Mouse (Mus musculus): ENCODE data around the gene Tmbim4. TPM values are rescaled to one million over a fixed set of nuclear protein-coding genes. Genes with fewer than 3 reads are reported as not detected.

Gene Tmbim4
- polyA plus RNA-seq, 1 experiment: 155 TPM

- DNase-seq: no peak
- TF ChIP-seq CTCF (IDR thresholded peaks at IDR 0.05; ENCODE audit: borderline replicate concordance, control insufficient read depth, extremely low read depth, insufficient read depth, low read length, poor library complexity): no peak
- no peak for TF ChIP-seq POLR2A (IDR thresholded peaks at IDR 0.05; ENCODE audit: control insufficient read depth, extremely low read depth, insufficient read depth, low read length, poor library complexity)
- Histone ChIP-seq H3K4me1 (replicated peaks; ENCODE audit: control insufficient read depth, insufficient read depth, low read length) (peaks cover 12% of the 10 kb centered on the region), H3K36me3 (ENCODE audit: control insufficient read depth, insufficient read depth, low read length) (no peaks in the 10 kb centered on the region), H3K4me3 (ENCODE audit: control insufficient read depth, insufficient read depth, low read length) (no peak overlapping the region), H3K27me3 (ENCODE audit: control insufficient read depth, insufficient read depth, low read length) (no peaks in the 10 kb centered on the region), H3K27ac (ENCODE audit: control insufficient read depth, insufficient read depth, low read length) (no peak overlapping the region)
- WGBS: 91% methylated on average over 6 of the region's 6 CpGs
These were observed 10.2 kb upstream of the Tmbim4 start for GRCm38 (mm10) chr10:120191165-120191564.

GRCm38 (mm10) chr10:120192278-120192677 lies 9.1 kb upstream of the Tmbim4 start:
- H3K27me3 ChIP-seq (ENCODE audit: control insufficient read depth, insufficient read depth, low read length): no peaks in the 10 kb centered on the region

GRCm38 (mm10) chr10:120193255-120193654 lies 8.1 kb upstream of the Tmbim4 start:
- Histone ChIP-seq H3K4me3 (ENCODE audit: control insufficient read depth, insufficient read depth, low read length) (no peak overlapping the region), H3K4me1 (replicated peaks; ENCODE audit: control insufficient read depth, insufficient read depth, low read length) (peaks cover 16% of the 10 kb centered on the region), H3K36me3 (ENCODE audit: control insufficient read depth, insufficient read depth, low read length) (no peaks in the 10 kb centered on the region), H3K27me3 (ENCODE audit: control insufficient read depth, insufficient read depth, low read length) (no peaks in the 10 kb centered on the region), H3K27ac (ENCODE audit: control insufficient read depth, insufficient read depth, low read length) (no peak overlapping the region)
- TF ChIP-seq CTCF (IDR thresholded peaks at IDR 0.05; ENCODE audit: borderline replicate concordance, control insufficient read depth, extremely low read depth, insufficient read depth, low read length, poor library complexity) (no peak), POLR2A (IDR thresholded peaks at IDR 0.05; ENCODE audit: control insufficient read depth, extremely low read depth, insufficient read depth, low read length, poor library complexity) (no peak)
- WGBS: 8% methylated on average over 8 of the region's 8 CpGs
- peak; percentile 36 for DNase-seq

More at GRCm38 (mm10) chr10:120192278-120192677, 9.1 kb upstream of the Tmbim4 start:
- Histone ChIP-seq H3K4me3 (ENCODE audit: control insufficient read depth, insufficient read depth, low read length) (no peak overlapping the region), H3K27ac (ENCODE audit: control insufficient read depth, insufficient read depth, low read length) (no peak overlapping the region), H3K36me3 (ENCODE audit: control insufficient read depth, insufficient read depth, low read length) (no peaks in the 10 kb centered on the region), H3K4me1 (replicated peaks; ENCODE audit: control insufficient read depth, insufficient read depth, low read length) (peaks cover 12% of the 10 kb centered on the region)
- TF ChIP-seq POLR2A (IDR thresholded peaks at IDR 0.05; ENCODE audit: control insufficient read depth, extremely low read depth, insufficient read depth, low read length, poor library complexity): no peak
- DNase-seq: no peak
- 90% methylated on average over 4 of the region's 4 CpGs for WGBS

- no peak overlapping the region for H3K4me3 ChIP-seq (ENCODE audit: control insufficient read depth, insufficient read depth, low read length)
- DNase-seq: no peak
- H3K4me1 ChIP-seq (replicated peaks; ENCODE audit: control insufficient read depth, insufficient read depth, low read length): peaks cover 21% of the 10 kb centered on the region
- WGBS: 71% methylated on average over 14 of the region's 14 CpGs
- no peaks in the 10 kb centered on the region for H3K36me3 ChIP-seq (ENCODE audit: control insufficient read depth, insufficient read depth, low read length)
- no peak for TF ChIP-seq POLR2A (IDR thresholded peaks at IDR 0.05; ENCODE audit: control insufficient read depth, extremely low read depth, insufficient read depth, low read length, poor library complexity)
- TF ChIP-seq CTCF (IDR thresholded peaks at IDR 0.05; ENCODE audit: borderline replicate concordance, control insufficient read depth, extremely low read depth, insufficient read depth, low read length, poor library complexity): no peak
- H3K27ac ChIP-seq (ENCODE audit: control insufficient read depth, insufficient read depth, low read length): no peak overlapping the region
- H3K27me3 ChIP-seq (ENCODE audit: control insufficient read depth, insufficient read depth, low read length): peaks cover 7% of the 10 kb centered on the region; the same call in 1 of the 2 replicates
These were observed 4.1 kb upstream of the Tmbim4 start for GRCm38 (mm10) chr10:120197061-120197835.

GRCm38 (mm10) chr10:120201961-120202402 lies 592 bp downstream of the Tmbim4 start, which contains the start of gene Irak3:
Irak3 (minus strand) TSS chr10:120202130.
- no peaks in the 10 kb centered on the region for H3K36me3 ChIP-seq (ENCODE audit: control insufficient read depth, insufficient read depth, low read length)
- TF ChIP-seq POLR2A (IDR thresholded peaks at IDR 0.05; ENCODE audit: control insufficient read depth, extremely low read depth, insufficient read depth, low read length, poor library complexity) (no peak), CTCF (IDR thresholded peaks at IDR 0.05; ENCODE audit: borderline replicate concordance, control insufficient read depth, extremely low read depth, insufficient read depth, low read length, poor library complexity) (peak; percentile 80; the same call in 1 of the 2 replicates)
- under 1% methylated on average over 13 of the region's 13 CpGs for whole genome bisulfite sequencing
- H3K4me3 ChIP-seq (ENCODE audit: control insufficient read depth, insufficient read depth, low read length): peak within 1 kb of the TSS; percentile 56
- H3K27ac ChIP-seq (ENCODE audit: control insufficient read depth, insufficient read depth, low read length): no peak within 1 kb of the TSS
- H3K27me3 ChIP-seq (ENCODE audit: control insufficient read depth, insufficient read depth, low read length): peaks cover 7% of the 10 kb centered on the region; the same call in 1 of the 2 replicates
- DNase-seq: peak; percentile 85
- H3K4me1 ChIP-seq (replicated peaks; ENCODE audit: control insufficient read depth, insufficient read depth, low read length): peaks cover 16% of the 10 kb centered on the region

- Histone ChIP-seq H3K4me1 (replicated peaks; ENCODE audit: control insufficient read depth, insufficient read depth, low read length) (peaks cover 12% of the 10 kb centered on the region), H3K4me3 (ENCODE audit: control insufficient read depth, insufficient read depth, low read length) (no peak overlapping the region), H3K27me3 (ENCODE audit: control insufficient read depth, insufficient read depth, low read length) (peaks cover 7% of the 10 kb centered on the region; the same call in 1 of the 2 replicates), H3K27ac (ENCODE audit: control insufficient read depth, insufficient read depth, low read length) (no peak overlapping the region), H3K36me3 (ENCODE audit: control insufficient read depth, insufficient read depth, low read length) (no peaks in the 10 kb centered on the region)
- TF ChIP-seq POLR2A (IDR thresholded peaks at IDR 0.05; ENCODE audit: control insufficient read depth, extremely low read depth, insufficient read depth, low read length, poor library complexity) (no peak), CTCF (IDR thresholded peaks at IDR 0.05; ENCODE audit: borderline replicate concordance, control insufficient read depth, extremely low read depth, insufficient read depth, low read length, poor library complexity) (no peak)
- no peak for DNase-seq
- WGBS: 54% methylated on average over 16 of the region's 16 CpGs
These were observed 1.3 kb downstream of the Tmbim4 start for GRCm38 (mm10) chr10:120202467-120203250.

All from thymus, adult 2 months (tissue).